In genomic region chrX:160350995-160351394, GRCm38 (mm10) we compare ENCODE assay signal across 20 mouse cellular contexts. TPM values are rescaled to one million over a fixed set of nuclear protein-coding genes. Genes with fewer than 3 reads are reported as not detected.
DNase-seq lines count a peak whose midpoint lies in the region; ATAC-seq and TF ChIP-seq lines count a peak whose summit lies in the region.
"Had no signal": no experiment of that assay in that cellular context is flagged by ENCODE, and none has a peak within 500 bp of the region (broad histone marks: within the 10 kb centered on the region; RNA-seq: fewer than 3 reads in every experiment).

No protein-coding gene starts in this region.

- no peak overlapping the region for H3K27ac ChIP-seq in forebrain, embryonic 15.5 days (replicated peaks)
- no peak overlapping the region for H3K27ac ChIP-seq in forebrain, embryonic 14.5 days (ENCODE audit: low read depth, low read length)
- no peak overlapping the region for H3K27ac ChIP-seq in midbrain, embryonic 14.5 days (replicated peaks; ENCODE audit: low read depth, low read length)
- no peak overlapping the region for H3K27ac ChIP-seq in midbrain, embryonic 11.5 days (ENCODE audit: low read depth, low read length)
- H3K27ac ChIP-seq: hindbrain, embryonic 15.5 days; intestine, embryonic 15.5 days; kidney, postnatal 0 days; lung, embryonic 15.5 days; midbrain, embryonic 10.5 days had no signal

- H3K9me3 ChIP-seq in forebrain, embryonic 15.5 days, result no peaks in the 10 kb centered on the region
- no peaks in the 10 kb centered on the region for H3K9me3 ChIP-seq in forebrain, embryonic 14.5 days (replicated peaks; ENCODE audit: control insufficient read depth, low read length)
- no peaks in the 10 kb centered on the region for H3K9me3 ChIP-seq in midbrain, embryonic 14.5 days (ENCODE audit: control insufficient read depth, low read length)
- no peaks in the 10 kb centered on the region for H3K9me3 ChIP-seq in midbrain, embryonic 11.5 days (ENCODE audit: control insufficient read depth, low read length)
- H3K9me3 ChIP-seq: hindbrain, embryonic 15.5 days; intestine, embryonic 15.5 days; limb, embryonic 13.5 days; lung, embryonic 15.5 days; midbrain, embryonic 10.5 days had no signal

- H3K9ac ChIP-seq in forebrain, embryonic 15.5 days (replicated peaks), result no peak overlapping the region
- H3K9ac ChIP-seq in forebrain, embryonic 14.5 days (ENCODE audit: low read length), result no peak overlapping the region
- H3K9ac ChIP-seq in midbrain, embryonic 14.5 days (replicated peaks; ENCODE audit: low read length), result no peak overlapping the region
- H3K9ac ChIP-seq in midbrain, embryonic 11.5 days (ENCODE audit: low read length), result no peak overlapping the region
- H3K9ac ChIP-seq: hindbrain, embryonic 15.5 days; intestine, embryonic 15.5 days; limb, embryonic 13.5 days; lung, embryonic 15.5 days had no signal

- H3K4me2 ChIP-seq in forebrain, embryonic 15.5 days (replicated peaks), result no peak overlapping the region
- no peak overlapping the region for H3K4me2 ChIP-seq in forebrain, embryonic 14.5 days (ENCODE audit: low read length)
- H3K4me2 ChIP-seq in midbrain, embryonic 14.5 days (ENCODE audit: low read length), result no peak overlapping the region
- no peak overlapping the region for H3K4me2 ChIP-seq in midbrain, embryonic 11.5 days
- H3K4me2 ChIP-seq: hindbrain, embryonic 15.5 days; intestine, embryonic 15.5 days; limb, embryonic 13.5 days; liver, embryonic 11.5 days; lung, embryonic 15.5 days had no signal

- H3K36me3 ChIP-seq in forebrain, embryonic 15.5 days, result no peaks in the 10 kb centered on the region
- H3K36me3 ChIP-seq in forebrain, embryonic 14.5 days (ENCODE audit: control insufficient read depth, insufficient read depth, low read length), result no peaks in the 10 kb centered on the region
- no peaks in the 10 kb centered on the region for H3K36me3 ChIP-seq in midbrain, embryonic 14.5 days (ENCODE audit: control insufficient read depth, insufficient read depth, low read length)
- H3K36me3 ChIP-seq in midbrain, embryonic 11.5 days (ENCODE audit: control insufficient read depth, insufficient read depth, low read length), result no peaks in the 10 kb centered on the region
- H3K36me3 ChIP-seq: hindbrain, embryonic 15.5 days; intestine, embryonic 15.5 days; limb, embryonic 13.5 days; lung, embryonic 15.5 days; midbrain, embryonic 10.5 days had no signal

- H3K4me3 ChIP-seq in forebrain, embryonic 15.5 days, result no peak overlapping the region
- no peak overlapping the region for H3K4me3 ChIP-seq in forebrain, embryonic 14.5 days (ENCODE audit: low read depth, low read length)
- H3K4me3 ChIP-seq in midbrain, embryonic 14.5 days (replicated peaks; ENCODE audit: low read depth, low read length), result no peak overlapping the region
- no peak overlapping the region for H3K4me3 ChIP-seq in midbrain, embryonic 11.5 days (ENCODE audit: low read depth, low read length)
- H3K4me3 ChIP-seq: erythroblast, embryonic 14.5 days; hindbrain, embryonic 15.5 days; intestine, embryonic 15.5 days; limb, embryonic 13.5 days; lung, embryonic 15.5 days; midbrain, embryonic 10.5 days had no signal

- no peak for TF ChIP-seq POLR2A in brain, embryonic 14.5 days (IDR thresholded peaks at IDR 0.05; ENCODE audit: borderline replicate concordance, extremely low read depth, insufficient read depth, insufficient read length, poor library complexity, severe bottlenecking)

- H3K27me3 ChIP-seq in forebrain, embryonic 15.5 days, result no peaks in the 10 kb centered on the region
- H3K27me3 ChIP-seq in forebrain, embryonic 14.5 days (replicated peaks; ENCODE audit: control insufficient read depth, insufficient read depth, low read length), result no peaks in the 10 kb centered on the region
- H3K27me3 ChIP-seq in midbrain, embryonic 14.5 days (ENCODE audit: control insufficient read depth, insufficient read depth, low read length), result no peaks in the 10 kb centered on the region
- H3K27me3 ChIP-seq in midbrain, embryonic 11.5 days (ENCODE audit: control insufficient read depth, insufficient read depth, low read length), result peaks cover 18% of the 10 kb centered on the region
- H3K27me3 ChIP-seq: intestine, embryonic 15.5 days had no signal

- ATAC-seq in forebrain, embryonic 15.5 days (replicated peaks), result 0 out of 2 replicates have a peak, but pooled peaks have one; percentile 60
- ATAC-seq in forebrain, embryonic 14.5 days, result no peak
- no peak for ATAC-seq in midbrain, embryonic 14.5 days (ENCODE audit: low FRiP score, low TSS enrichment)
- ATAC-seq in midbrain, embryonic 11.5 days (ENCODE audit: low FRiP score), result no peak
- ATAC-seq: intestine, embryonic 15.5 days had no signal

- 41% methylated on average over 7 of the region's 7 CpGs for WGBS in forebrain, embryonic 15.5 days
- 46% methylated on average over 7 of the region's 7 CpGs for WGBS in forebrain, embryonic 14.5 days
- 37% methylated on average over 7 of the region's 7 CpGs for WGBS in midbrain, embryonic 14.5 days
- 47% methylated on average over 7 of the region's 7 CpGs for WGBS in midbrain, embryonic 11.5 days

- TF ChIP-seq CTCF in brain, embryonic 14.5 days (IDR thresholded peaks at IDR 0.05; ENCODE audit: borderline replicate concordance, extremely low read depth, insufficient read depth, insufficient read length), result no peak

- no peaks in the 10 kb centered on the region for H3K4me1 ChIP-seq in forebrain, embryonic 15.5 days
- no peaks in the 10 kb centered on the region for H3K4me1 ChIP-seq in forebrain, embryonic 14.5 days (ENCODE audit: control insufficient read depth, insufficient read depth, low read length)
- no peaks in the 10 kb centered on the region for H3K4me1 ChIP-seq in midbrain, embryonic 14.5 days (ENCODE audit: control insufficient read depth, insufficient read depth, low read length)
- no peaks in the 10 kb centered on the region for H3K4me1 ChIP-seq in midbrain, embryonic 11.5 days (ENCODE audit: control insufficient read depth, insufficient read depth, low read length)
- H3K4me1 ChIP-seq: hindbrain, embryonic 15.5 days; intestine, embryonic 15.5 days; limb, embryonic 13.5 days; lung, embryonic 15.5 days had no signal

- no peak for DNase-seq in forebrain, embryonic 14.5 days (ENCODE audit: low spot score)
- peak; percentile 6 for DNase-seq in midbrain, embryonic 14.5 days
- DNase-seq in midbrain, embryonic 11.5 days (ENCODE audit: low spot score, missing footprints), result no peak
- peak; percentile 14 for DNase-seq in brain, embryonic 14.5 days (ENCODE audit: low read depth)
- no peak for DNase-seq in spleen, postnatal 10 days (ENCODE audit: low spot score in 2 of 2)
- DNase-seq: adrenal gland, postnatal 14 days; B cell, adult 2 months; cerebellum, adult 11-12 months; gastrocnemius, postnatal 14 days; heart, postnatal 14 days; kidney, adult 2 months had no signal

RNA-seq across cellular contexts. Expression of gene Adgrg2, which starts 39.5 kb away (rescaled TPM):
- polyA plus RNA-seq in forebrain, embryonic 15.5 days (2015; fragmentation: Nextera tagmentation; extraction: Ambion mirVana), result 0.78 and 1.1 TPM in 2 replicates
- 0.69 and 0.85 TPM in 2 replicates for polyA plus RNA-seq in forebrain, embryonic 14.5 days (2014; fragmentation: Nextera tagmentation; extraction: Ambion mirVana)
- polyA plus RNA-seq in midbrain, embryonic 14.5 days (2014; fragmentation: Nextera tagmentation; extraction: Ambion mirVana), result 2.8 and 3.3 TPM in 2 replicates
- 0.64 and 1.0 TPM in 2 replicates for polyA plus RNA-seq in midbrain, embryonic 11.5 days (2014; fragmentation: Nextera tagmentation; extraction: Ambion mirVana)
- 2.0 and 2.4 TPM in 2 replicates for polyA plus RNA-seq in brain, embryonic 14.5 days (2012; rRNA removed)
- polyA plus RNA-seq: erythroblast, embryonic 14.5 days had no signal

Comparison
In these comparisons a context has a peak if more than half of its experiments do, and no peak if none do; other contexts are left out.
1. DNase-seq: peak in midbrain, embryonic 14.5 days (single experiment) and brain, embryonic 14.5 days (single experiment); none in forebrain, embryonic 14.5 days (single experiment), midbrain, embryonic 11.5 days (single experiment) and spleen, postnatal 10 days (0 of 2).